Comparison of ENCODE assay signal across 12 mouse cellular contexts in genomic region chr8:117437616-117438015, GRCm38 (mm10).
DNase-seq lines count a peak whose midpoint lies in the region; ATAC-seq and TF ChIP-seq lines count a peak whose summit lies in the region.
"Had no signal": no experiment of that assay in that cellular context is flagged by ENCODE, and none has a peak within 500 bp of the region (broad histone marks: within the 10 kb centered on the region; RNA-seq: fewer than 3 reads in every experiment).

No protein-coding gene starts in this region.

- intact Hi-C loops in gastrocnemius, postnatal 36 days (cut with DNase I) = no loop called here
- intact Hi-C loops in left cerebral cortex, adult 2 months (cut with DNase I) = no loop called here

- peak; percentile 50 for ATAC-seq in forebrain, postnatal 0 days
- no peak for ATAC-seq in forebrain, embryonic 12.5 days (ENCODE audit: low FRiP score)
- no peak for ATAC-seq in hindbrain, embryonic 12.5 days (ENCODE audit: low FRiP score)
- ATAC-seq: CD4-positive, CD25-positive, alpha-beta regulatory T cell, adult 4 months; forebrain, embryonic 15.5 days had no signal

- H3K27ac ChIP-seq in forebrain, postnatal 0 days (ENCODE audit: low read depth, low read length) = no peak overlapping the region
- no peak overlapping the region for H3K27ac ChIP-seq in forebrain, embryonic 12.5 days
- H3K27ac ChIP-seq in hindbrain, embryonic 12.5 days = no peak overlapping the region
- H3K27ac ChIP-seq in left cerebral cortex, adult 2 months = no peak overlapping the region
- H3K27ac ChIP-seq: forebrain, embryonic 15.5 days; hindbrain, embryonic 15.5 days had no signal

- H3K9ac ChIP-seq in forebrain, postnatal 0 days = no peak overlapping the region
- H3K9ac ChIP-seq in forebrain, embryonic 12.5 days = no peak overlapping the region
- H3K9ac ChIP-seq in hindbrain, embryonic 12.5 days = no peak overlapping the region
- H3K9ac ChIP-seq: forebrain, embryonic 15.5 days; hindbrain, embryonic 15.5 days; lung, embryonic 14.5 days had no signal

- DNase-seq in forebrain, postnatal 0 days = peak; percentile 46
- peak; percentile 7 for DNase-seq in lung, postnatal 14 days
- no peak for DNase-seq in lung, postnatal 36 days
- DNase-seq in gastrocnemius, postnatal 36 days = peak; percentile 37 to 58
- peak; percentile 54 for DNase-seq in skeletal muscle tissue, adult 2 months (ENCODE audit: low read depth, low spot score)
- DNase-seq in left cerebral cortex, adult 2 months (ENCODE audit: extremely low spot score in 1 of 2, low spot score in 2 of 2) = no peak
- DNase-seq: lung, embryonic 14.5 days had no signal

- H3K27me3 ChIP-seq in forebrain, postnatal 0 days (ENCODE audit: insufficient read depth, low read length) = no peaks in the 10 kb centered on the region
- H3K27me3 ChIP-seq in forebrain, embryonic 12.5 days = no peaks in the 10 kb centered on the region
- no peaks in the 10 kb centered on the region for H3K27me3 ChIP-seq in hindbrain, embryonic 12.5 days
- H3K27me3 ChIP-seq: forebrain, embryonic 15.5 days; hindbrain, embryonic 15.5 days had no signal

- H3K4me2 ChIP-seq in forebrain, postnatal 0 days (ENCODE audit: low read depth) = no peak overlapping the region
- no peak overlapping the region for H3K4me2 ChIP-seq in forebrain, embryonic 12.5 days
- H3K4me2 ChIP-seq in hindbrain, embryonic 12.5 days (replicated peaks) = no peak overlapping the region
- H3K4me2 ChIP-seq: forebrain, embryonic 15.5 days; hindbrain, embryonic 15.5 days; lung, embryonic 14.5 days had no signal

- H3K36me3 ChIP-seq in forebrain, postnatal 0 days (ENCODE audit: insufficient read depth) = peaks cover 54% of the 10 kb centered on the region
- H3K36me3 ChIP-seq in forebrain, embryonic 12.5 days (replicated peaks) = peaks cover 65% of the 10 kb centered on the region
- peaks cover 72% of the 10 kb centered on the region for H3K36me3 ChIP-seq in hindbrain, embryonic 12.5 days

- H3K4me3 ChIP-seq in forebrain, postnatal 0 days (ENCODE audit: low read depth, low read length) = no peak overlapping the region
- H3K4me3 ChIP-seq in forebrain, embryonic 12.5 days (replicated peaks) = no peak overlapping the region
- H3K4me3 ChIP-seq in hindbrain, embryonic 12.5 days = no peak overlapping the region
- no peak overlapping the region for H3K4me3 ChIP-seq in left cerebral cortex, adult 2 months
- H3K4me3 ChIP-seq: forebrain, embryonic 15.5 days; hindbrain, embryonic 15.5 days had no signal

- H3K9me3 ChIP-seq in forebrain, postnatal 0 days (ENCODE audit: low read length) = no peaks in the 10 kb centered on the region
- no peaks in the 10 kb centered on the region for H3K9me3 ChIP-seq in forebrain, embryonic 12.5 days
- H3K9me3 ChIP-seq in hindbrain, embryonic 12.5 days (replicated peaks) = no peaks in the 10 kb centered on the region
- H3K9me3 ChIP-seq: forebrain, embryonic 15.5 days; hindbrain, embryonic 15.5 days had no signal

- no peaks in the 10 kb centered on the region for H3K4me1 ChIP-seq in forebrain, postnatal 0 days (ENCODE audit: insufficient read depth)
- no peaks in the 10 kb centered on the region for H3K4me1 ChIP-seq in forebrain, embryonic 12.5 days
- H3K4me1 ChIP-seq in hindbrain, embryonic 12.5 days = no peaks in the 10 kb centered on the region
- H3K4me1 ChIP-seq: forebrain, embryonic 15.5 days; hindbrain, embryonic 15.5 days had no signal

- 72% methylated on average over 5 of the region's 5 CpGs for WGBS in forebrain, postnatal 0 days
- WGBS in forebrain, embryonic 12.5 days = 89% methylated on average over 5 of the region's 5 CpGs
- WGBS in hindbrain, embryonic 12.5 days = 87% methylated on average over 5 of the region's 5 CpGs

- no peak for TF ChIP-seq CTCF in forebrain, postnatal 0 days (IDR thresholded peaks at IDR 0.05; ENCODE audit: low read depth)
- no peak for TF ChIP-seq CTCF in left cerebral cortex, adult 2 months (IDR thresholded peaks at IDR 0.05)

Comparison
In these comparisons a context has a peak if more than half of its experiments do, and no peak if none do; other contexts are left out.
1. DNase-seq: peak in forebrain, postnatal 0 days (single experiment), lung, postnatal 14 days (single experiment), gastrocnemius, postnatal 36 days (2 of 2) and skeletal muscle tissue, adult 2 months (single experiment); none in lung, postnatal 36 days (single experiment) and left cerebral cortex, adult 2 months (0 of 2).